Mouse (Mus musculus): ENCODE measurements around the gene Nkpd1. TPM values are rescaled to one million over a fixed set of nuclear protein-coding genes. Genes with fewer than 3 reads are reported as not detected.
"Not testable (repeated sequence)": the region's sequence is repeated elsewhere in the genome, so short reads cannot be mapped to it uniquely, and the experiment has no call there.

Nkpd1 gene
- polyA plus RNA-seq, 1 experiment from 2014 or later = 0.36 TPM

DNA sequence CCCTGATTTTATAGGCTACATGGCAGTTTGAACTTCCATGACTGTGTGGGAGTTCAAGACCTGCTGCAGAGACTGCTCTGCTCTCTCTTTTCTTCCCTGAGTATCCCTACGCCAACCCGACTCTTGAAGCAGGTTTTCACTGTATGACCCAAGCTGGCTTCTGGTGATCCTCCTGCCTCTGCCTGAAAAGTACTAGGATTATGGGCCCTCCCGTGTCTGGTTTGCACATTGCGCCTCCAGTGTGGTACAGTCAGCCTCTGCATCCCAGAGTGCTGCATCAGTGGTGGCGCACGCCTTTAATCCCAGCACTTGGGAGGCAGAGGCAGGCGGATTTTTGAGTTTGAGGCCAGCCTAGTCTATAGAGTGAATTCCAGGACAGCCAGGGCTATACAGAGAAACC, 7.9 kb upstream of the Nkpd1 start:
- 92% methylated on average over 7 of the region's 7 CpGs for WGBS
- Histone ChIP-seq H3K27me3 (replicated peaks; ENCODE audit: control insufficient read depth, insufficient read depth, low read length) (no peaks in the 10 kb centered on the region), H3K27ac (ENCODE audit: low read depth, low read length) (no peak overlapping the region)

DNA sequence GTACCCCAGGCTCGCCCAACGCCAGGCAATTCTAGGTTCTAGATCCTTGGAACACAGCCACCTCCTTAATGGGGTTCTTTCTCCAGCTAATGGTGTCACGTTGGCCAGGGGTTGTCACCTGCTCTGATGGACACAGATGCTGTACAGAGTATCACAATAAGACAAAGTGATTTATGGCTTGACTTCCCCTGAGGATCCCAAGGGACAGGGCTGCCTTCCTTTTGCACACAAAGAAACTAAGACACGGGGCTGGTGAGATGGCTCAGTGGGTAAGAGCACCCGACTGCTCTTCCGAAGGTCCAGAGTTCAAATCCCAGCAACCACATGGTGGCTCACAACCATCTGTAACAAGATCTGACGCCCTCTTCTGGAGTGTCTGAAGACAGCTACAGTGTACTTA, 5.7 kb upstream of the Nkpd1 start:
- WGBS = 93% methylated on average over 6 of the region's 7 CpGs
- H3K9ac ChIP-seq (ENCODE audit: low read length); H3K4me2 ChIP-seq (ENCODE audit: low read length); H3K36me3 ChIP-seq (ENCODE audit: control insufficient read depth, insufficient read depth, low read length); H3K27me3 ChIP-seq (replicated peaks; ENCODE audit: control insufficient read depth, insufficient read depth, low read length); H3K4me1 ChIP-seq (ENCODE audit: control insufficient read depth, insufficient read depth, low read length); H3K27ac ChIP-seq (ENCODE audit: low read depth, low read length); DNase-seq (ENCODE audit: low spot score); ATAC-seq; H3K9me3 ChIP-seq (replicated peaks; ENCODE audit: control insufficient read depth, low read length); H3K4me3 ChIP-seq (ENCODE audit: low read depth, low read length): not testable (repeated sequence)

More for the DNA sequence above, 7.9 kb upstream of the Nkpd1 start:
- H3K4me1 ChIP-seq (ENCODE audit: control insufficient read depth, insufficient read depth, low read length) = peaks cover 10% of the 10 kb centered on the region
- DNase-seq (ENCODE audit: low spot score) (no peak), ATAC-seq (no peak)
- peak overlapping the region; percentile 84; the same call in 1 of the 2 replicates for H3K9ac ChIP-seq (ENCODE audit: low read length)
- H3K36me3 ChIP-seq (ENCODE audit: control insufficient read depth, insufficient read depth, low read length) = no peaks in the 10 kb centered on the region
- peak overlapping the region; percentile 93 for H3K4me2 ChIP-seq (ENCODE audit: low read length)
- no peak overlapping the region for H3K4me3 ChIP-seq (ENCODE audit: low read depth, low read length)
- H3K9me3 ChIP-seq (replicated peaks; ENCODE audit: control insufficient read depth, low read length) = no peaks in the 10 kb centered on the region

DNA sequence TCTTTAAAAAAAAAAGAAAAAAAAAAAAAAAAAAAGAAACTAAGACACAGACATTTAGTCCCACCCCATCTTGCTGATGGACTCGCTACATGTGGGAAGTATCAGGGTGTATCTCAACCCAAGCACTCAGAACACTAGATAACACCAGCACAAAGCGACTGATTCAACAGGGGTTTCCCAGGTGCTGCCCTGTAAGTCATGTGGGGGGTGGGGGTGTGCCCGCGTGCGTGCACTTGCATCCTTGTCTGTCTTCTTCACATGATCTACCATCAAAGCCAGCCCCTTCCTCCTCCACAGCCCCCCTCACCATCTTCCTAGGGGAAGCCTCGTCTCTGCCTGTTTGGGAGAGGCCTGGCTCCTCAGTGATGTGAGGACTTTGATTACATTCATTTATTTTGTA, 5.3 kb upstream of the Nkpd1 start:
- WGBS = 82% methylated on average over 6 of the region's 6 CpGs
- no peaks in the 10 kb centered on the region for H3K36me3 ChIP-seq (ENCODE audit: control insufficient read depth, insufficient read depth, low read length)
- no peaks in the 10 kb centered on the region for H3K9me3 ChIP-seq (replicated peaks; ENCODE audit: control insufficient read depth, low read length)
- no peak overlapping the region for H3K4me2 ChIP-seq (ENCODE audit: low read length)
- peaks cover 5% of the 10 kb centered on the region for H3K4me1 ChIP-seq (ENCODE audit: control insufficient read depth, insufficient read depth, low read length)
- H3K27me3 ChIP-seq (replicated peaks; ENCODE audit: control insufficient read depth, insufficient read depth, low read length) = peaks cover 5% of the 10 kb centered on the region; the same call in 1 of the 2 replicates
- no peak overlapping the region for H3K9ac ChIP-seq (ENCODE audit: low read length)
- no peak overlapping the region for H3K27ac ChIP-seq (ENCODE audit: low read depth, low read length)
- DNase-seq (ENCODE audit: low spot score) (no peak), ATAC-seq (no peak)
- H3K4me3 ChIP-seq (ENCODE audit: low read depth, low read length) = no peak overlapping the region

DNA sequence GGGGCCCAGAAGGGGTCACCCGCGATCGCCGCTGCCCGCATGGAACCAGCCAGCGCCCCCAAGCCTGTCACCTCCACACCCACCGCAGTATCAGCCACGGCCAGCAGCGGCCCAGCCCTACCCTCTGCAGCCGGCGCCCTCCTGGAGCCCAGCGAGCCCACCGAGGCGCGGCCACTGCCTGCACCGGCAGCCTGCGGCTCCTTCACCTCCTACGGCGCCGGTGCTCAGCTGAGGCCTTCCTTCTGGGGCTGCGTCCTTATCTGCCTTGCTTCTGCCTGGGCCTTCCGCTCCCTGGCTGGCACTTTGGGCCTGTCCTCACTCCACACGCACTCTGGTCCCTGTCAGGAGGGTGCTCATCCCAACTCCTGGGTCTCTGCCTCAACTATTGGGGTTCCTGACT, 2.4 kb downstream of the Nkpd1 start:
- Histone ChIP-seq H3K9ac (ENCODE audit: low read length) (peak overlapping the region; percentile 29; the same call in 1 of the 2 replicates), H3K27me3 (replicated peaks; ENCODE audit: control insufficient read depth, insufficient read depth, low read length) (peaks cover 74% of the 10 kb centered on the region), H3K4me2 (ENCODE audit: low read length) (peak overlapping the region; percentile 31; the same call in 1 of the 2 replicates), H3K9me3 (replicated peaks; ENCODE audit: control insufficient read depth, low read length) (no peaks in the 10 kb centered on the region), H3K36me3 (ENCODE audit: control insufficient read depth, insufficient read depth, low read length) (no peaks in the 10 kb centered on the region), H3K4me3 (ENCODE audit: low read depth, low read length) (no peak overlapping the region), H3K27ac (ENCODE audit: low read depth, low read length) (no peak overlapping the region), H3K4me1 (ENCODE audit: control insufficient read depth, insufficient read depth, low read length) (peaks cover 11% of the 10 kb centered on the region)
- ATAC-seq = no peak
- WGBS = 3% methylated on average over 23 of the region's 23 CpGs
- no peak for DNase-seq (ENCODE audit: low spot score)

DNA sequence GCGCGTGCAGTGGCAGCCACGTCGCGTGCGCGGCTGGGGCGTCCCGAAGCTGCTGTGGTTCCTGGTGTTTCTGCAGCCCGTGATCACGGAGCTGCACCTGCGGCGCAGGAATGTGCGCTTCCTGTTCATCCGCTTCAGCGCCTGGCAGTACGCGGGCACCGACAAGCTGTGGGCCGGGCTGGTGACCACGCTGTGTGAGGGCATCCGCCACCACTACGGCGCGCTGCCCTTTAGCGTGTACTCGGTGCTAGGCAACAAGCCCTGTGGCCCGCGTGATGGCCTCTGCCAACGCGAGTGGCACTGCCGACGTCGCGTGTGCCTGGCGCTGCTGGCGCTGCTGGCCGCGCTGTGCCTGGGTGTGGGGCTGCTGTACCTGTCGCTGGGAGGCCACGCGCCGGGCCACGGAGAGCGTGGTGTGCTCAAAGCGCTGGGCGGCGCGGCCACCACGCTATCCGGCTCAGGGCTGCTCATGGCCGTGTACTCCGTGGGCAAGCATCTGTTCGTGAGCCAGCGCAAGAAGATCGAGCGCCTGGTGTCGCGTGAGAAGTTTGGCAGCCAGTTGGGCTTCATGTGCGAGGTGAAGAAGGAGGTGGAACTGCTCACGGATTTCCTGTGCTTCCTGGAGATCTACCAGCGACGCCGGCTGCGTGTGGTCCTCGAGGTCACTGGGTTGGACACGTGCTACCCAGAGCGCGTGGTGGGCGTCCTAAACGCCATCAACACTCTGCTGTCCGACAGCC, 5.5 kb downstream of the Nkpd1 start:
- ATAC-seq = 0 out of 2 replicates have a peak, but pooled peaks have one; percentile 18
- no peaks in the 10 kb centered on the region for H3K36me3 ChIP-seq (ENCODE audit: control insufficient read depth, insufficient read depth, low read length)
- peak; percentile 32 for DNase-seq (ENCODE audit: low spot score)
- H3K9ac ChIP-seq (ENCODE audit: low read length) = peak overlapping the region; percentile 54
- WGBS = 18% methylated on average over 72 of the region's 72 CpGs
- no peak overlapping the region for H3K27ac ChIP-seq (ENCODE audit: low read depth, low read length)
- peak overlapping the region; percentile 35 for H3K4me3 ChIP-seq (ENCODE audit: low read depth, low read length)
- H3K9me3 ChIP-seq (replicated peaks; ENCODE audit: control insufficient read depth, low read length) = no peaks in the 10 kb centered on the region
- H3K27me3 ChIP-seq (replicated peaks; ENCODE audit: control insufficient read depth, insufficient read depth, low read length) = peaks cover 70% of the 10 kb centered on the region
- H3K4me2 ChIP-seq (ENCODE audit: low read length) = peak overlapping the region; percentile 75
- peaks cover 9% of the 10 kb centered on the region for H3K4me1 ChIP-seq (ENCODE audit: control insufficient read depth, insufficient read depth, low read length)

DNA sequence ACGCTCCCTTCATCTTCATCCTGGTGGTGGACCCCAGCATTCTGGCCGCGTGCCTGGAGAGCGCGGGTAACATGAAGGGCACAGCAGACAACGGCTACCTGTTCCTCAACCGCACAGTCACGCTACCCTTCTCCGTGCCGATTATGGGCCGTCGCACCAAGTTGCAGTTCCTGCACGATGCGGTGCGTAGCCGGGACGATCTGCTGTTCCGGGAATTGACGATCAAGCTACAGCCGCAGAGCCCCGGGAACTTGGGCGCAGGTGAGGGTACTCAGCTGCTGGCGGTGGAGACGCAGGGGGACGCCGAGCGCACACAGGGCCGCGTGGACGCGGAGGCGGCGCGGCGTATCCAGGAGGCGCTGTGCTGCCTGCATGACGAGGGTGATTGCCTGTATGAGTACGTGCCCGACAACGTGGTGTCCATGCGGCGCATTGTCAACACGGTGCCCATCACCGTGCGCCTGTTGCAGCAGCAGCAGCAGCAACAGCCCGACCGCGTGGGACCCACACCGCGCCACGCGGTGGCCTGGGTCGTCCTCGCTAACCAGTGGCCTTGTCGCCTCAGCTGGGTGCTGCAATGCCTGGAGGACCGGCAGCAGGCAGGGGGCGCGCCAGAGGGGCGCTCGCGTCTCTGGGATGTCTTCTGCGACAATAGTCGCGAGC, 6.2 kb downstream of the Nkpd1 start:
- 2% methylated on average over 64 of the region's 64 CpGs for WGBS
- Histone ChIP-seq H3K27me3 (replicated peaks; ENCODE audit: control insufficient read depth, insufficient read depth, low read length) (peaks cover 63% of the 10 kb centered on the region), H3K36me3 (ENCODE audit: control insufficient read depth, insufficient read depth, low read length) (peaks cover 3% of the 10 kb centered on the region), H3K9ac (ENCODE audit: low read length) (peak overlapping the region; percentile 54), H3K4me2 (ENCODE audit: low read length) (peak overlapping the region; percentile 75), H3K27ac (ENCODE audit: low read depth, low read length) (no peak overlapping the region), H3K4me1 (ENCODE audit: control insufficient read depth, insufficient read depth, low read length) (peaks cover 9% of the 10 kb centered on the region), H3K9me3 (replicated peaks; ENCODE audit: control insufficient read depth, low read length) (no peaks in the 10 kb centered on the region), H3K4me3 (ENCODE audit: low read depth, low read length) (peak overlapping the region; percentile 35)
- ATAC-seq = peak; percentile 82
- DNase-seq (ENCODE audit: low spot score) = peak; percentile 77

DNA sequence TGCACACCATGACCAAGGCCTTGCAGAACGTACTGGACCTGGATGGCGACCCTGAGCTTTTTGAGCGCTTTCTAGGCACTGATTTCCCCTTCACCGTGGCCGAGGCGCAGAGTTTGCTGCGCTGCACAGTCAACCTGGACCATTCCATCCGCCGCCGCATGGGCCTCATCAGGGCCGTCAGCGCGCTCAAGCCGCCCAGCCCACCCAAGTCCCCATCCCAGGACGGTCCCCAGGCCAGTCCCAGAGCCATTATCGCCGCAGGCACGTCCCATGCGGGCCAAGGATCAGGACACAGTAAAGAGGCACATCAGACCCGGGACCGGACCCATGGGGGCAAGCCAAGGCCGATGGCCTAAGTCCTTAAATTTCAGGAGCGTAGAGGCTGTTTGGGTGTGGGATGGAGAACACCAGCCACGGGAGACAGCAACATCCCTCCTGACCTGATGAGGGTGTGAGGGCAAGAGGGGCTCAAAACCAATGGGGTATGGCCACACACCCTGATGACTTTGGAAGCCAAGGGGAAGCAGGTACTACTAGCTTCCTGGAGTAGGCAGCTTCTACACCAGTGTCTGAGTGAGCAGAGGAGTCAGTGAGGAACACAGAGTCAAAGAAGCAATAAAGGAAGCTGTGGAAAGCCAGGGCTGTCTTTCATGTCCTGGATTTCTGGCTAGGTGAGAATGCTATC, 6.9 kb downstream of the Nkpd1 start:
- Histone ChIP-seq H3K4me1 (ENCODE audit: control insufficient read depth, insufficient read depth, low read length) (peaks cover 9% of the 10 kb centered on the region), H3K4me3 (ENCODE audit: low read depth, low read length) (peak overlapping the region; percentile 35), H3K27me3 (replicated peaks; ENCODE audit: control insufficient read depth, insufficient read depth, low read length) (peaks cover 59% of the 10 kb centered on the region), H3K27ac (ENCODE audit: low read depth, low read length) (no peak overlapping the region), H3K9ac (ENCODE audit: low read length) (peak overlapping the region; percentile 54), H3K4me2 (ENCODE audit: low read length) (peak overlapping the region; percentile 75), H3K36me3 (ENCODE audit: control insufficient read depth, insufficient read depth, low read length) (peaks cover 10% of the 10 kb centered on the region), H3K9me3 (replicated peaks; ENCODE audit: control insufficient read depth, low read length) (no peaks in the 10 kb centered on the region)
- WGBS = 17% methylated on average over 24 of the region's 24 CpGs
- DNase-seq (ENCODE audit: low spot score) (no peak), ATAC-seq (peak; percentile 40)

DNA sequence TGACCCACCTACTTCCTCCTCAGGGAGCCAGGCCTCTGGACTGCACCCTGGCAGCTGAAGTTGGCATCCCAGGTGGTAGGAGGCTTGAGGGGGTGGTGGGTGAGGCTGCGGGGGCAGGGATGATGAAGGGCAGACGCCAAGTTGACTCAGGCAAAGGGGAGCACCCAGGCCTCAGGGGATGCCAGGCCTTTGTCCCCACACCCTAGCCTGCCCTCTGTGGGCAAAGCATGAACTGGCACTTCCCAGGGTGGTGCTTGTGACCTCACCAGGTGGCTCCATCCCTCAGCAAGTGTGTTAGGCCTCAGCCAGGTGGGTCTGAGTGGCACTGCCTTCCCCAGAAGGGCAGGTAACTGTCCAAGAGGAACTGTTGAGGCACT, 7.5 kb downstream of the Nkpd1 start:
- no peak overlapping the region for H3K9ac ChIP-seq (ENCODE audit: low read length)
- H3K4me3 ChIP-seq (ENCODE audit: low read depth, low read length) = no peak overlapping the region
- H3K4me2 ChIP-seq (ENCODE audit: low read length) = no peak overlapping the region
- no peak overlapping the region for H3K27ac ChIP-seq (ENCODE audit: low read depth, low read length)
- peaks cover 14% of the 10 kb centered on the region for H3K36me3 ChIP-seq (ENCODE audit: control insufficient read depth, insufficient read depth, low read length)
- WGBS = 64% methylated on average over 2 of the region's 2 CpGs
- no peaks in the 10 kb centered on the region for H3K9me3 ChIP-seq (replicated peaks; ENCODE audit: control insufficient read depth, low read length)
- ATAC-seq (no peak), DNase-seq (ENCODE audit: low spot score) (no peak)
- peaks cover 53% of the 10 kb centered on the region for H3K27me3 ChIP-seq (replicated peaks; ENCODE audit: control insufficient read depth, insufficient read depth, low read length)
- H3K4me1 ChIP-seq (ENCODE audit: control insufficient read depth, insufficient read depth, low read length) = peaks cover 9% of the 10 kb centered on the region

All from forebrain, embryonic 14.5 days (tissue).